Mouse (Mus musculus) midbrain, postnatal 0 days (tissue): ENCODE measurements around the gene Arhgap18. TPM values are rescaled to one million over a fixed set of nuclear protein-coding genes. Genes with fewer than 3 reads are reported as not detected.

Source experiments
- ATAC-seq: fragments of 200-750 bp; cut with Nextera tagmentation; 2 replicates; pipeline ENCODE4 v1.8.0; 2017; ENCODE audit warnings: moderate number of reproducible peaks, mild to moderate bottlenecking, moderate TSS enrichment, moderate library complexity; ENCODE audit not compliant: low FRiP score
- DNase-seq: peaks from one replicate; pipeline ENCODE4 v3.0.0-alpha.2; 2015; ENCODE audit warnings: low spot score
- H3K27ac ChIP-seq: fragments of 300-500 bp; sonication (generic); 2 replicates; pipeline ENCODE4 v1.5.1; 2014; ENCODE audit warnings: low read depth, mild to moderate bottlenecking, low read length, mixed read lengths
- H3K27me3 ChIP-seq: fragments of 300-500 bp; sonication (generic); 2 replicates; pipeline ENCODE4 v1.6.1; 2014; ENCODE audit warnings: low read length, control low read depth, mixed read lengths; ENCODE audit not compliant: insufficient read depth
- H3K36me3 ChIP-seq: fragments of 300-500 bp; sonication (generic); 2 replicates; pipeline ENCODE4 v1.6.1; 2014; ENCODE audit warnings: low read length, control low read depth, mixed read lengths; ENCODE audit not compliant: insufficient read depth
- H3K4me1 ChIP-seq: fragments of 300-500 bp; sonication (generic); 2 replicates; pipeline ENCODE4 v1.6.1; 2014; ENCODE audit warnings: mild to moderate bottlenecking, control low read depth, antibody characterized with exemption, low read length, mixed read lengths; ENCODE audit not compliant: insufficient read depth
- H3K4me2 ChIP-seq: fragments of 300-500 bp; sonication (generic); 2 replicates; pipeline ENCODE4 v1.6.1; 2014; ENCODE audit warnings: low read depth, mild to moderate bottlenecking, low read length, mixed read lengths; ENCODE audit not compliant: poor library complexity, severe bottlenecking
- H3K4me3 ChIP-seq: fragments of 300-500 bp; sonication (generic); 2 replicates; pipeline ENCODE4 v1.5.1; 2014; ENCODE audit warnings: low read depth, mild to moderate bottlenecking, low read length, moderate library complexity
- H3K9ac ChIP-seq: fragments of 300-500 bp; sonication (generic); replicated peaks from 2 replicates; pipeline ENCODE4 v1.6.1; 2014; ENCODE audit warnings: mild to moderate bottlenecking, low read length, moderate library complexity, mixed read lengths; ENCODE audit not compliant: poor library complexity, severe bottlenecking
- H3K9me3 ChIP-seq: fragments of 300-500 bp; sonication (generic); 2 replicates; pipeline ENCODE4 v1.6.1; 2016; ENCODE audit warnings: low read length, control low read depth
- CTCF ChIP-seq: IDR thresholded peaks from 2 replicates; pipeline ENCODE4 v1.5.1; 2016; ENCODE audit warnings: antibody characterized with exemption, mild to moderate bottlenecking
- WGBS: fragments of 180-500 bp; shearing (Covaris S2); extraction: QIAGEN DNeasy Blood & Tissue Kit; methylation state at CpG from one replicate; pipeline ENCODE4 v1.1.7; 2014; 5-methylcytosine and 5-hydroxymethylcytosine counted together
- polyA plus RNA-seq: library from polyadenylated mRNA; unstranded; fragments of >200 nt; fragmentation: Nextera tagmentation; extraction: Ambion mirVana; gene quantifications from 2 replicates; pipeline ENCODE4 v1.2.1, GENCODE M21; 2015
- total RNA-seq: library from RNA; depleted of rRNA; stranded (reverse); fragments of >200 nt; gene quantifications from 2 replicates; pipeline ENCODE4 v1.2.3, GENCODE M21; 2014

Gene Arhgap18
- total and polyA plus RNA-seq, 2 experiments from 2014 or later: 8.7 to 9.8 TPM

DNA sequence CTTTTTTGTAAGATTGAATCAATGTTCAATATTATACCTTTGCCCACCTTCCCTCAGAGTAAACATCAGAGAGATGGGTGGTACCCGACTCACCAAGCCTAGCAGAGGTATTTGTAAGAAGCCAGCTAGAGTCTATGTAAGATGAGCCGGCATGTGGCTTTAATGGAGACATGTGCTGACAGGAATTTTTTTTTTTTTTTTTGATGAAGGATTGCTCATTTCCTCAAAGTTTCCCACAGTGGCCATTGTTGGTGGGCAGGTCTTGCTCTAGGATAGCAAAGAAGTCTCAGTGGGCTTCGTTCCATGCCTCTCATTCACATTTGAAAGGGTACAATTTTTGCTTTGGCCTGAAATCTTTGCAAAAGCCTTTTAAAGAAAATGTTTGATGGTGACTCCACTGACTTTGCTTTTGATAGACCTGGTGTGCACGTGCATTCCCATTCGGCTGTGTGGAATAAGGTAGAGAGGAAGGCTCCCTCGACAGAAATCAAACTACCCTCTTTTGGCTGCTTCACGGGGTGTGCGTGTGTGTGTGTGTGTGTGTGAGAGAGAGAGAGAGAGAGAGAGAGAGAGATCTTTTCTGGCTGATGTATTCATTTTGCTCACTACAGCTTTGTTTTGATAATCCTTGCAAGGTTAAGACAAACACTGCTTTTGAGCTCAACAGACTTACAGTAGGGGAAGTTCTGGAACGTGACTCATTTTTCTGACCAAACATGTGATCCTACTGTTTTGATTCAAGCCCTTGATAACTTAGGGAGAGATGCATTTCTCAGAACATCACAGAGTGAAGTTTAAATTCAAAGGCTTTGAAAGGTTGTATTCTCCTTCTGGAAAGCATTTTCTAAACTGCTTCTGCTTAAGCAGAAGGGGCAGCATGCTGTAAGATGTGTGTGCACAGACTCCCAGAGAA, 9.0 kb downstream of the Arhgap18 start:
- no peak overlapping the region for H3K4me3 ChIP-seq
- no peak overlapping the region for H3K4me2 ChIP-seq
- no peak overlapping the region for H3K27ac ChIP-seq
- whole genome bisulfite sequencing: 47% methylated on average over 9 of the region's 9 CpGs
- no peaks in the 10 kb centered on the region for H3K27me3 ChIP-seq
- TF ChIP-seq CTCF: no peak
- H3K9ac ChIP-seq: no peak overlapping the region
- H3K36me3 ChIP-seq: no peaks in the 10 kb centered on the region
- no peak for DNase-seq
- H3K4me1 ChIP-seq: no peaks in the 10 kb centered on the region
- H3K9me3 ChIP-seq: no peaks in the 10 kb centered on the region
- no peak for ATAC-seq

DNA sequence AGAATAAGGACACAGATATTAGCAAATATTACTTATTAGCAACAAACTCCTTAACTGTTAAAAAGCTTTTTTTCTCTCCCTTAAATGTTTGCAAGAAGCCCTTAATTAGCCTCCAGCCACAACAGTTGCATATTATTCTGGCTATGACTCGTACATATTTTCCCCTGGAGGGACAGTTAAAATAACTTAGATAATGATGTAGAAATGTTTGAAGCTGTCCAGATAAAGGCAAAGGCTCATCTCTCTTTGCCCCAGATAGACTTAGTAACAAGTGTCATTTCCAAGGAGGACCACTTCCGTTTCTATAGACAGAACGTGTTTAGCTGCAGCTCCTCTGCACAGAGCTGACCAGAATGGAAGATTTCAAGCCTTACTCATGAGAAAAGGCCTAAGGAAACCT, 14.0 kb downstream of the Arhgap18 start:
- ATAC-seq (no peak), DNase-seq (no peak)
- Histone ChIP-seq H3K27me3 (no peaks in the 10 kb centered on the region), H3K4me1 (no peaks in the 10 kb centered on the region), H3K4me2 (no peak overlapping the region), H3K36me3 (no peaks in the 10 kb centered on the region), H3K4me3 (no peak overlapping the region), H3K9ac (no peak overlapping the region), H3K27ac (no peak overlapping the region), H3K9me3 (no peaks in the 10 kb centered on the region)
- no peak for TF ChIP-seq CTCF
- 68% methylated on average over 3 of the region's 3 CpGs for WGBS

DNA sequence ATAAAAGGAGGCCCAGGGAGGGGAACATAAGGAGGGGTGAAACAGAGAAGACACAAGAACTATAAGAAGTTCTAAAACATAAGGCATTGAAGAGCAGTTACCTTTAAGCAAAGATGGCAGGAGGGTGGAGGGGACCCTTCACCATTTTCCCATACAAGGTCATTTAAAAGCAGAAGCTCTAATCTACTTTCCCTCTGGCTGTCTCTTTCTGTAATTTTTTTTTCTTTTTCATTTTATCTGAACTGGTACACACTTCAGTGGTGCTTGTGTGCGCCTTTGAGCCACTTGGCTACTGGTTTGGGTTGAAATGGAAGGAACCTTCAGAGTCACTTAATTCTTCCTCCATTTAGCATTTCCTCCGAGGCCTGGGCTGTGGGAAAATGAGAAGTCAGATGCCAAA, 15.7 kb downstream of the Arhgap18 start:
- Histone ChIP-seq H3K27me3 (no peaks in the 10 kb centered on the region), H3K4me1 (0 out of 2 replicates have a peak, but pooled peaks cover 4% of the 10 kb centered on the region), H3K9me3 (no peaks in the 10 kb centered on the region), H3K4me3 (no peak overlapping the region), H3K27ac (no peak overlapping the region), H3K9ac (no peak overlapping the region), H3K36me3 (no peaks in the 10 kb centered on the region), H3K4me2 (no peak overlapping the region)
- no peak for TF ChIP-seq CTCF
- WGBS: 82% methylated on average over 2 of the region's 2 CpGs
- DNase-seq: no peak
- no peak for ATAC-seq

DNA sequence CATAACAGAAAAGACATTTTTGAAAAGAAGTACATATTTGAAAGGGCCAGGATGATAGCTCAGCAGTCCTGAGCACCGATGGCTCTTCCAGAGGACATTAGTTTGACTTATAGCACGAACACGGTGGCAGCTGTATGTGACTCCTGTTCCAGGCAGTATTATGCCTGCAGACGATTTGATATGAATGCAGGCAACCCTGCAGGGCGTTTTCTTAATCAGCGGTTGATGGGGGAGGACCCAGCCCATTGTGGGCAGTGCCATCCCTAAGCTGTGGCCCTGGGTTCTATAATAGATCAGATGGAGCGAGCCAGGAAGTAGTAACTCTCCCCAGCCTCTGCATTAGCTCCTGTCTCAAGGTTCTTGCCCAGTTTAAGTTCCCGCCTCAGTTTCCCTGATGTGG, 16.8 kb downstream of the Arhgap18 start:
- no peak for TF ChIP-seq CTCF
- H3K27ac ChIP-seq: no peak overlapping the region
- DNase-seq (no peak), ATAC-seq (no peak)
- H3K36me3 ChIP-seq: no peaks in the 10 kb centered on the region
- no peak overlapping the region for H3K9ac ChIP-seq
- 84% methylated on average over 8 of the region's 8 CpGs for WGBS
- no peaks in the 10 kb centered on the region for H3K9me3 ChIP-seq
- H3K4me1 ChIP-seq: peaks cover 4% of the 10 kb centered on the region; the same call in 1 of the 2 replicates
- no peaks in the 10 kb centered on the region for H3K27me3 ChIP-seq
- no peak overlapping the region for H3K4me2 ChIP-seq
- no peak overlapping the region for H3K4me3 ChIP-seq

DNA sequence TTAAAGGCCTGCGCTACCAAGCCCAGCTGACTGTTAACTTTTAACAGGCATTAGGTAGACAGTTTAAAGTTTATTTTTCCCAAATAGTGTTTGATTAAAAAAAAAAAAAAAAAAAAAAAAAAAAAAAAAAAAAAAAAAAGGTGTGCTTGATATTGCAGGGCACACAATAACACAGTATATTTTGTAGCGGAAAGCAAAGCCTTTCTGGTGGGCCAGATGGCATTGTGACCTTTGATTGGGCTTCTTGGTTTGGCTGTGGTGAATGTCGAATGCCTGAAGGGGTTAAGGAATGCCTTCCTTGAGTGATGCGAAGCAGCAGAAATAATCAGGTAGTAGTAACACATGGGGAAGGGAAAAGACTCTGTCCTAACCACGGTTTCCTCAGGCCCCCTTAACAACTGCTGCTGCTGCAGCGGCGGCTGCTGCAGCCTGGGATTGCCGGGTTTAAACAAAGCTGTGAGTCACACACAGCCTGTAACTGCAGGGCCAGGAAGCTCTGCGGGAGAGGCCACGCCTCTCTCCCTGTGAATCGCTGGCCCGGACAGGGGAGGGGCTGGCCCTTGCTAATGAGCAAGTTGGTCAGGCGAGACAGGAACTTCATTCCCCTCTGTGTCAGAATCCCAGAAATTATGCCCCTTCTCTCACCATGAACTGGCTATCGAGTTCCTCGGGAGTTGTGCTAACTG, 18.9 kb downstream of the Arhgap18 start:
- no peaks in the 10 kb centered on the region for H3K27me3 ChIP-seq
- peak overlapping the region; percentile 51 for H3K9ac ChIP-seq
- ATAC-seq: peak; percentile 86
- TF ChIP-seq CTCF: no peak
- peaks cover 4% of the 10 kb centered on the region; the same call in 1 of the 2 replicates for H3K4me1 ChIP-seq
- no peaks in the 10 kb centered on the region for H3K36me3 ChIP-seq
- peak overlapping the region; percentile 80 for H3K27ac ChIP-seq
- H3K4me3 ChIP-seq: peak overlapping the region; percentile 54
- H3K9me3 ChIP-seq: no peaks in the 10 kb centered on the region
- DNase-seq: peak; percentile 89
- WGBS: 7% methylated on average over 15 of the region's 15 CpGs
- H3K4me2 ChIP-seq: peak overlapping the region; percentile 63
